Mouse (Mus musculus): ENCODE measurements around the gene Cyp26b1.

GRCm38 (mm10) chr6:84583371-84583770 lies 10.3 kb downstream of the Cyp26b1 start:
- TF ChIP-seq CTCF (IDR thresholded peaks at IDR 0.05; ENCODE audit: low read depth) (no peak), EP300 (IDR thresholded peaks at IDR 0.05; ENCODE audit: low read depth) (no peak)

Data from heart, postnatal 0 days (tissue).